Mouse (Mus musculus) intestine, postnatal 0 days (tissue): ENCODE data around the gene Pgs1. TPM values are rescaled to one million over a fixed set of nuclear protein-coding genes. Genes with fewer than 3 reads are reported as not detected.

Experiments used
- ATAC-seq: fragments of 200-750 bp; cut with Nextera tagmentation; 2 replicates; pipeline ENCODE4 v1.8.0; 2017; ENCODE audit warnings: mild to moderate bottlenecking, moderate TSS enrichment, moderate library complexity
- H3K27ac ChIP-seq: fragments of 300-500 bp; sonication (generic); 2 replicates; pipeline ENCODE4 v1.5.1; 2014; ENCODE audit warnings: mild to moderate bottlenecking, low read depth, low read length, moderate library complexity
- H3K27me3 ChIP-seq: fragments of 300-500 bp; sonication (generic); replicated peaks from 2 replicates; pipeline ENCODE4 v1.6.1; 2014; ENCODE audit warnings: low read length, mixed read lengths; ENCODE audit not compliant: control insufficient read depth, insufficient read depth
- H3K36me3 ChIP-seq: fragments of 300-500 bp; sonication (generic); 2 replicates; pipeline ENCODE4 v1.6.1; 2014; ENCODE audit warnings: mild to moderate bottlenecking, moderate library complexity; ENCODE audit not compliant: control insufficient read depth, insufficient read depth
- H3K4me1 ChIP-seq: fragments of 300-500 bp; sonication (generic); replicated peaks from 2 replicates; pipeline ENCODE4 v1.6.1; 2014; ENCODE audit warnings: antibody characterized with exemption, low read length, mixed read lengths; ENCODE audit not compliant: control insufficient read depth, insufficient read depth
- H3K4me2 ChIP-seq: fragments of 300-500 bp; sonication (generic); replicated peaks from 2 replicates; pipeline ENCODE4 v1.6.1; 2014; ENCODE audit warnings: low read depth, mild to moderate bottlenecking, moderate library complexity
- H3K4me3 ChIP-seq: fragments of 300-500 bp; sonication (generic); 2 replicates; pipeline ENCODE4 v1.5.1; 2014; ENCODE audit warnings: low read depth, low read length
- H3K9ac ChIP-seq: fragments of 300-500 bp; sonication (generic); 2 replicates; pipeline ENCODE4 v1.6.1; 2014; ENCODE audit warnings: mild to moderate bottlenecking, low read depth, low read length
- H3K9me3 ChIP-seq: fragments of 300-500 bp; sonication (generic); 2 replicates; pipeline ENCODE4 v1.6.1; 2016; ENCODE audit warnings: mixed run types; ENCODE audit not compliant: control insufficient read depth
- CTCF ChIP-seq: sonication (generic); IDR thresholded peaks from 2 replicates; pipeline ENCODE4 v1.5.1; 2016; ENCODE audit warnings: low read depth, mild to moderate bottlenecking, control low read depth, antibody characterized with exemption, moderate library complexity
- WGBS: fragments of 180-500 bp; shearing (Covaris S2); extraction: QIAGEN DNeasy Blood & Tissue Kit; methylation state at CpG from one replicate; pipeline ENCODE4 v1.1.7; 2014; 5-methylcytosine and 5-hydroxymethylcytosine counted together
- polyA plus RNA-seq: library from polyadenylated mRNA; unstranded; fragments of >200 nt; fragmentation: Nextera tagmentation; extraction: Ambion mirVana; gene quantifications from 2 replicates; pipeline ENCODE4 v1.2.1, GENCODE M21; 2015

Gene Pgs1
- polyA plus RNA-seq, 1 experiment from 2014 or later = 23.1 TPM

GRCm38 (mm10) chr11:118009865-118010571, 23.9 kb downstream of the Pgs1 start:
- no peak overlapping the region for H3K9ac ChIP-seq
- peaks cover 26% of the 10 kb centered on the region for H3K4me1 ChIP-seq
- H3K4me2 ChIP-seq = 0 out of 2 replicates have a peak overlapping the region, but pooled peaks have one; percentile 4
- H3K36me3 ChIP-seq = peaks cover 32% of the 10 kb centered on the region
- ATAC-seq = peak; percentile 64
- no peaks in the 10 kb centered on the region for H3K27me3 ChIP-seq
- H3K27ac ChIP-seq = peak overlapping the region; percentile 66
- H3K4me3 ChIP-seq = no peak overlapping the region
- WGBS = 31% methylated on average over 4 of the region's 4 CpGs
- H3K9me3 ChIP-seq = no peaks in the 10 kb centered on the region
- no peak for TF ChIP-seq CTCF

GRCm38 (mm10) chr11:118012595-118012994, 26.5 kb downstream of the Pgs1 start:
- Histone ChIP-seq H3K4me2 (no peak overlapping the region), H3K9ac (no peak overlapping the region), H3K36me3 (peaks cover 31% of the 10 kb centered on the region; the same call in 1 of the 2 replicates), H3K27ac (no peak overlapping the region), H3K4me1 (peaks cover 26% of the 10 kb centered on the region), H3K27me3 (no peaks in the 10 kb centered on the region), H3K4me3 (no peak overlapping the region), H3K9me3 (no peaks in the 10 kb centered on the region)
- WGBS = 59% methylated on average over 1 of the region's 1 CpGs
- ATAC-seq = peak; percentile 11; the same call in 1 of the 2 replicates
- no peak for TF ChIP-seq CTCF

- Histone ChIP-seq H3K36me3 (peaks cover 38% of the 10 kb centered on the region), H3K4me1 (peaks cover 19% of the 10 kb centered on the region), H3K4me2 (no peak overlapping the region), H3K27me3 (no peaks in the 10 kb centered on the region), H3K9me3 (no peaks in the 10 kb centered on the region), H3K4me3 (no peak overlapping the region), H3K27ac (no peak overlapping the region; the same call in 1 of the 2 replicates), H3K9ac (no peak overlapping the region)
- WGBS = 69% methylated on average over 2 of the region's 2 CpGs
- no peak for TF ChIP-seq CTCF
- no peak for ATAC-seq
Measured at GRCm38 (mm10) chr11:118013339-118013738, 27.2 kb downstream of the Pgs1 start.

GRCm38 (mm10) chr11:118014391-118014995, 28.4 kb downstream of the Pgs1 start:
- H3K4me3 ChIP-seq = no peak overlapping the region

GRCm38 (mm10) chr11:118015381-118016145, 29.5 kb downstream of the Pgs1 start:
- no peaks in the 10 kb centered on the region for H3K9me3 ChIP-seq
- no peak overlapping the region for H3K4me2 ChIP-seq
- peaks cover 59% of the 10 kb centered on the region for H3K36me3 ChIP-seq
- H3K27ac ChIP-seq = no peak overlapping the region
- no peak overlapping the region for H3K4me3 ChIP-seq
- no peak for TF ChIP-seq CTCF
- no peaks in the 10 kb centered on the region for H3K27me3 ChIP-seq
- no peak overlapping the region for H3K9ac ChIP-seq
- peaks cover 8% of the 10 kb centered on the region for H3K4me1 ChIP-seq
- no peak for ATAC-seq
- WGBS = 90% methylated on average over 8 of the region's 8 CpGs

More at GRCm38 (mm10) chr11:118014391-118014995, 28.4 kb downstream of the Pgs1 start:
- H3K9ac ChIP-seq = no peak overlapping the region
- WGBS = 86% methylated on average over 11 of the region's 12 CpGs
- no peaks in the 10 kb centered on the region for H3K9me3 ChIP-seq
- peaks cover 49% of the 10 kb centered on the region for H3K36me3 ChIP-seq
- no peak for ATAC-seq
- peaks cover 10% of the 10 kb centered on the region for H3K4me1 ChIP-seq
- no peaks in the 10 kb centered on the region for H3K27me3 ChIP-seq
- H3K4me2 ChIP-seq = no peak overlapping the region
- no peak overlapping the region for H3K27ac ChIP-seq
- no peak for TF ChIP-seq CTCF

- H3K27ac ChIP-seq = no peak overlapping the region
- no peaks in the 10 kb centered on the region for H3K4me1 ChIP-seq
- peak; percentile 69 for TF ChIP-seq CTCF
- no peak overlapping the region for H3K4me2 ChIP-seq
- H3K9ac ChIP-seq = no peak overlapping the region
- 91% methylated on average over 4 of the region's 4 CpGs for WGBS
- no peaks in the 10 kb centered on the region for H3K9me3 ChIP-seq
- H3K36me3 ChIP-seq = peaks cover 71% of the 10 kb centered on the region
- no peak overlapping the region for H3K4me3 ChIP-seq
- no peaks in the 10 kb centered on the region for H3K27me3 ChIP-seq
- ATAC-seq = no peak
Measured at GRCm38 (mm10) chr11:118018328-118018727, 32.2 kb downstream of the Pgs1 start.
